Mouse (Mus musculus): ENCODE results near the gene Lep.

GRCm38 (mm10) chr6:29016891-29017412, 43.1 kb upstream of the Lep start:
- TF ChIP-seq CTCF (IDR thresholded peaks at IDR 0.05; ENCODE audit: borderline replicate concordance, insufficient read depth, low read length) (no peak), POLR2A (IDR thresholded peaks at IDR 0.05; ENCODE audit: low read depth, low read length) (no peak)

Measured in embryonic fibroblast, embryonic 13.5 days (primary cell).